Mouse (Mus musculus): Measurements from ENCODE around the gene Smarcal1.

GRCm38 (mm10) chr1:72582947-72583731 lies at the start of gene Smarcal1:
- TF ChIP-seq POLR2A (IDR thresholded peaks at IDR 0.05; ENCODE audit: borderline replicate concordance, extremely low read depth, low read depth, low read length): peak; percentile 48; the same call in 1 of the 2 replicates
- TF ChIP-seq CTCF (IDR thresholded peaks at IDR 0.05; ENCODE audit: insufficient read depth, low read length): no peak
